Mouse (Mus musculus): ENCODE results near the gene Uckl1.

- peak; percentile 78 for TF ChIP-seq CTCF (conservative IDR thresholded peaks at IDR 0.05; ENCODE audit: low read length)
- no peak for TF ChIP-seq NANOG (IDR thresholded peaks at IDR 0.05; ENCODE audit: borderline replicate concordance, low read length)
- no peak for TF ChIP-seq POU5F1 (IDR thresholded peaks at IDR 0.05; ENCODE audit: borderline replicate concordance, low read length)
These were observed 3.7 kb downstream of the Uckl1 start for GRCm38 (mm10) chr2:181581016-181581401.

Data from E14TG2a.4 (cell line).